Mouse (Mus musculus): ENCODE data around the gene Golt1a.

Golt1a gene

GRCm38 (mm10) chr1:133309652-133310267 is at the start of gene Golt1a:
Gene Golt1a, plus strand, starts transcription at chr1:133309800.
- no peak for DNase-seq (ENCODE audit: extremely low read depth, insufficient read length, low spot score)

DNA sequence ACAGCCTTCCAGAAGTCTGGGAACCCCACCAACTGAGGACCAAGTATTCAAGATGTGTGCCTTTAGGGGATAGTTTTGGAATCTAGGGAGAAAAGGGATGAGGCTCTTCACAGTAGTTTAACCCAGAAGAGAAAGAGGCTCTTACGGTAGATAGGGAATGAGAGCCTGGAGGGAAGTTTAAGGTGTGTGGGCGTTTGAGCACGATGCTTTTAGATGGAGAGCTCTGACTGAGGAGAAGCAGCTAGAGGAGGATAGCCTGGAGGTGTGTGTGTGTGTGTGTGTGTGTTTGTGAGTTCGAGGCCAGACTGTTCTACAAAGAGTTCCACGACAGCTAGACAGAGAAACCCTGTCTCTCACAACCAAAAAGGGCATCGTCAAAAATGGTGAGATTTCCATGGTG is 47.0 kb upstream of the Golt1a start:
- no peak for DNase-seq (ENCODE audit: extremely low read depth, insufficient read length, low spot score)

DNA sequence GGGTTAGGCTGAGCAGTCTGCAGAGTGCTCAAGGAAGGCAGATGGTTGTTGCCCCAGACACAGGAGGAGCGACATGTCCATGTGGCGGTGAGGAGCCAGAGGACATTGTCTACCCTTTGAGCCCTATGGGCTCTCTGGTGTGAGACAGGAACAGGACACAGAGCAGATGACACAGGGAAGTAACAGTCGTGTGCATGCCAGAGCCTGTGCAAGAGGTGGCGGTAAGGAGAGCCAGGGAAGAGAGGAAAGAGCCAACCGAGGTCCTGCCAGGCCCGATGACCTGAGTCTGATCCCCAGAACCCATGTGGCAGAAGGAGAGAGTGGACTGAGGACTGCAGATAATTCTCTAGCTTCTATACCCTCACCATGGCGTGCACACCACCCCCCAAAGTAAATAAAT is 46.5 kb upstream of the Golt1a start:
- DNase-seq (ENCODE audit: extremely low read depth, insufficient read length, low spot score), result no peak

GRCm38 (mm10) chr1:133264367-133264766 is 45.2 kb upstream of the Golt1a start:
- no peak for DNase-seq (ENCODE audit: extremely low read depth, insufficient read length, low spot score)

DNA sequence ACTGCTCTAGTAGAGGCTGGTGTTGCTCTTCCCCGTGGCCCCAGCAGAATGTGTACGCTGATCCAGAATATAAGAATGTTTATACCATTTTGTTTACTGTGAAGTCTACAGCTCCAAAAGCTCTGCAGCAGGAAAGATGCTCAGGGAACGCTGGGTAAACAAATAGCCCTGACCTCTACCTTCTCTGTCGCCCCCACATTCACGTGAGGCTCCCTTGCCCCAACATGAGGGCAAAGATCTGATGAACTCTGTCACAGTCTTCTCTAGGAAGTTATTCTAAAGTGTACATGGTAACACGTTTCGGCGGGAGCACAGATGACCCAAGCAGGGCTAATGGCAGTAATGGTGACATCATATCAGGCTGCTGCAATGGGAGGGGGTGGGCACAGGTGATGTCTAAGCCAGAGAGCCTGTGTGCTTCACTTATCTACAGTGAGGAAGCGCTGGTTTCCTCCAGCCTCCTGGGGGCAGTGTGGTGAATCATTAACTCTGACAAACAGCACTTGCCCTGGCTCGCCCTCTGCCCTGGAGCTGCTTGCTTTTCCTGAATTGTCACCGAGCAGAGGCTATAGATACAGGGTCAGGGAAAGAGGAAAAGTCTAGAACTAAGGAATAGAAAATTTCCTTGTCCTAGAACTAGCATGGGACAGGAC is 44.4 kb upstream of the Golt1a start:
- DNase-seq (ENCODE audit: extremely low read depth, insufficient read length, low spot score), result no peak

DNA sequence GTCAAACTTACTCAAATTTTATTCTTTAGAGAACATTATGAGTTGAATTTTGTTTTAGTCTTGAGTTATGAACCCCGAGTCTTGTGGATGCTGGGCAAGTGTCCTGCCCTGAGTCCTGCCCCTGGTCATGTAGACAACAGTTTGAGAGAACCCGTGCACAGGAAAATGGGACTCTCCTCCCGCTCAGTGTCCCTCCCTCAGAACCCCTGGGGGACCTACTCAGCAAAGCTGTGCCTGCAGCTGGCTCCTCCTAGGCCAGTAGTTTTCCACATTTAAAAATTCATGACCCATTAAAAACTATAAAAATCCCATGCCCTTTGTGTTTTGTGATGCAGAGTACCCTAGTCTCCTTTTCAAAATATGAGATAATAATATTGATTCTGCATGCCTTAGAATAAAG is 42.5 kb upstream of the Golt1a start:
- no peak for DNase-seq (ENCODE audit: extremely low read depth, insufficient read length, low spot score)

GRCm38 (mm10) chr1:133267813-133268492 is 41.6 kb upstream of the Golt1a start:
- DNase-seq (ENCODE audit: extremely low read depth, insufficient read length, low spot score), result no peak

DNA sequence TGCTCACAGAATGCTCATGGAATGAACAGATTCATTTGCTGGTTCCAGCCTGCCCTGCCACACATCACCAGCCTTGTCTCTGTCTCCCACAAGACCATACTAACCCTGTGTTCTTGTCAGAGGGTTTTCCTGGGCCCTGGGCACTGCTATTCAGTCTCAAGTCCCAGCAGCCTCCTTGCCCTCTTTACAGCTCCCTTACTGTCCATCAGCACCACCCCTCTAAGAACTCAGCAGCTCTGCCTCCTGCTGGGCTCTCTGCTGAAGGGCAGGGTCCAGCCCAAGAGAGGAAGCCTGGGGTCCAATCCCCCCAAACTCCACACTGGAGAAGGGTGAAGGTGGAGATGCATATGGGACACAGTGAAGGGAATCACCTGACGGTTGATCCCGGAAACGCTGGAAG is 41.1 kb upstream of the Golt1a start:
- DNase-seq (ENCODE audit: extremely low read depth, insufficient read length, low spot score), result no peak

DNA sequence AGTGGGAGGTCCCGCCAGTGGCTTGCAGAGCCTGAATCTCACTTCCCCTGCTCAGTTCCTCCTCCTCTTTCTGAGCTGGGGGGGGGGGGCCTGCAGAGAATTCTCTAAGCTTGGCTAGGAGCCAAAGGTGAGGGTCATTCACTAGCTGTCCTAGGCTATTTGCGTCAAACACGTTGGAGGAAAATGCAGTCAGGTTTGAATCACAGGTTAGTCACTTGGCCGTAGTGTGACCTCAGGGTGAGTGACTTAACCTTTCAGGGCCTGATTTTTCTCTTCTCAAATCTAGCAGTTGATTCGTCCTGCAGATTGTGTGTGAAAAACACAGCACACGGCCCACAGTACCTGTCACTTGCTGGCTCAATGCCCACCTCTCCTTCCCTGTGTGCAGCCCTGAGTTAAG is 39.3 kb upstream of the Golt1a start:
- DNase-seq (ENCODE audit: extremely low read depth, insufficient read length, low spot score), result no peak

DNA sequence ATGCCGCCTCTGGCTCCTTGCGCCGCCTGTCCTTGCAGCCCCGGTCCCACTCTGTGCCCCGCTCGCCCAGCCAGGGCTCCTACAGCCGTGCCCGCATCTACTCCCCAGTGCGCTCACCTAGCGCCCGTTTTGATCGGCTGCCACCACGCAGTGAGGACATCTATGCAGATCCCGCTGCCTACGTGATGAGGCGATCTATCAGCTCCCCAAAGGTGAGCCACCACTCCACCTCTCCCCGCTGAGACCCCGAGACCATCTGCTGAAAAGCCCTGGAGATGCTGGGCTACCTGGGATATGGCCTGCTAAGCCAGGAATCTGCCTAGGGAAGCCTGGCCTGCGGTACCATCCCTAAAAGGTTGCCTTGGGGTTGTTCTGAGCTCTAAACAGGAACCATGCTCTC is 35.4 kb upstream of the Golt1a start:
- DNase-seq (ENCODE audit: extremely low read depth, insufficient read length, low spot score), result no peak

- no peak for DNase-seq (ENCODE audit: extremely low read depth, insufficient read length, low spot score)
Measured at GRCm38 (mm10) chr1:133276983-133277382, 32.6 kb upstream of the Golt1a start.

- no peak for DNase-seq (ENCODE audit: extremely low read depth, insufficient read length, low spot score)
Measured at GRCm38 (mm10) chr1:133278539-133278938, 31.1 kb upstream of the Golt1a start.

DNA sequence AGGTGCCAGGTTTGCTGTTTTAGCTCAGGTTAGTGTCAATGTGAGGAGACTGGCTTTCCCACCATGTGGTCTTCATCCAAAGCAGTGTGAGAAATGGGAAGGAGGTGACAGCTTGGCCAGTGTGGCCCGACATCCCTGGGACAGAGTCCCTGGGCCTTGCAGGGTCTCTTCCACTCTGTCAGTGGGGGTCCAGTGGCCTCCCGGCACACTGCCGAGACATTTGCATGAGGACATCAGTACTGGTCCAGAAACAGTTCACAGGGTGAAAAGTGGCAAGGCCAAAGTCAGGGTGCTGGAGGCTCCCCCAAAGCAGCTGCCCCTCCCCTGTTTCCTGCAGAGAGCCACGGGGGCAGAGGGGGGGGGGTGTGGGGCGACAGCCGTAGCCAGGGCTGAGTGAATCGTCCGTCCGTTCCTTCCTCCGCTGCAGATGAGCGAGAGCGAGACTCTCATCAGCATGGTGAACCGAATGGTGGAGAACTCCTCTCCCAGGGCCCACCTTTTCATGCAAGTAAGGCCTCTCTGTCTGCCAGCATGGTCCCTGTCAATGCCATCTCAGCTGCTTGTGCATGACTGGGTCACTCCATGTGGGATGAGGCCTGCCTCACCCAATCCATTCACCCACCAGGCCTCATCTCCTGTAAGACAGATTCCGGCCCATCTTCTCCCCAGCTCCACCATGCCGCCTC is 30.5 kb upstream of the Golt1a start:
- no peak for DNase-seq (ENCODE audit: extremely low read depth, insufficient read length, low spot score)

- no peak for DNase-seq (ENCODE audit: extremely low read depth, insufficient read length, low spot score)
Measured at GRCm38 (mm10) chr1:133279632-133280093, 29.9 kb upstream of the Golt1a start.

GRCm38 (mm10) chr1:133280537-133280936 is 29.1 kb upstream of the Golt1a start:
- DNase-seq (ENCODE audit: extremely low read depth, insufficient read length, low spot score), result no peak

- no peak for DNase-seq (ENCODE audit: extremely low read depth, insufficient read length, low spot score)
Measured at GRCm38 (mm10) chr1:133285907-133286306, 23.7 kb upstream of the Golt1a start.

DNA sequence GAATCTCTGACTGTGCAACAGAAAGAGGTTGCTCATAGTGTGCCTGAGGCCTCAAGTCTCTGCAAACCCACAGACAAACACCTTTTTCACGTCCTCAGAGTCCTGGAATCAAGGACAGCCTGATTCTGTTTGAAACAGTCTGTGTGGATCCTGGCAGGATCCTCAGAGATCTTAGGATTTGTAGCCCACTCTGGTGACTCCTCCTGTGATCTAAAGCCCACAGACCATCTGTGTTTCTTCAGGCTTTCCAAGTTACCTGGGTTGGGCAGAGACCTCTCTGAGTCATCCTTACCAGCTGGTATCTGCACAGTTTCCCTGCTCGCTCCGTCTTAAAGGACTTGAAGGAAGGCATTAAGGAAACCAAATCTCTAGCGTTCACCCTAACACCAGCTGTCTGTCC is 22.5 kb upstream of the Golt1a start:
- no peak for DNase-seq (ENCODE audit: extremely low read depth, insufficient read length, low spot score)

DNA sequence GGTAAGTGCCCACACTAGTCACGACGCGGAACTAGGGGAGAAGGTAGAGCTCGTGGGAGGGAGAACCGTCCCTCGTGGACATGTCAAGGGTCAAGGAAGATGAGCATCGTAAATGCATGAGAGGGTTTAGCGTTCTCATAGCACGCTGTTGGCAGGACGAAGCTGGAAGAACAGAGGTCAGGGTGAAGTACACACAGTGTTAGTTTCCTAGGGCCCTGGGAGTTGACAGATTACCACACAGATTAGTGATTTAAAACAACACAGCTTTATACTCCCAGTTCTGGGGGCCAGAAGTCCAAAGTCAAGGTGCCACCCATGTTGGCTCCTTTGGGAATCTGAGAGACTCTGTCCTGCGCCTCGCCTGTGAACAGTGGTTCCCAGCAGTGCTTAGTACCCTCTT is 21.7 kb upstream of the Golt1a start:
- DNase-seq (ENCODE audit: extremely low read depth, insufficient read length, low spot score), result no peak

DNA sequence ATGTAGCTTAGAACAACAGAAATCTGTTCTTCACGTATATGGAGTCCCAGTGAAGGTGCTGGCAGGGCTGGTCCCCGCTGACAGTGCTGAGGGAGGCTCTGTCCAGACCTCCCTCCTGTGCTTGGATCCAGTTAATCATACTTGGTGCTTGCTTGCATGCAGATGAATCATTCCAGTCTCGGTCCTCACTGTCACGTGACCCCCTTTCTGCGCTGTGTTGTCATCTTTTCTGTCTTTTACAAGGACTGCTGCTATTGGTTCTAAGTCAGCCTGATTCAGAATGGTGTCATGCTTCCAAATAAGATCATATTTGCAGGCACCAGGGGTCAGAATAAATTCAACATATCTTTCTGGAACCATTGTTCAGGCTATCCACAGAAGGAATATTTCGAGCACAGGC is 17.7 kb upstream of the Golt1a start:
- no peak for DNase-seq (ENCODE audit: extremely low read depth, insufficient read length, low spot score)

DNA sequence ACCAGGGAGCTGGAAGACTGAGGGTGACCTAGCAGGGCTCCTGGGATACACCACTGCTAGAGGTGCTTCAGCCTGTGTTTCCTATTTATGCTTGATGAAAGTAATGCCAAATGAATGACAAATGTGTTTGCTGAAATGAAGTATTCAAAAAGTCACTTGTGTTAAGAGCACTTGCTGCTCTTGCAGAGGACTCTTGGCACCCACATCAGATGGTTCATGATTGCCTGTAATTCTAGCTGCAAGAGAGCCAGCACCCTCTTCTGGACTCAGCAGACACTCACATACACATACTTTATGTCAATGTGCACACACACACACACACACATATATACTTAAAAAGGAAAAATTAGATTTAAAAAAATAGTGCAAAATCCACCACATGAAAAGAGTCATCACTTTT is 17.0 kb upstream of the Golt1a start:
- DNase-seq (ENCODE audit: extremely low read depth, insufficient read length, low spot score), result no peak

DNA sequence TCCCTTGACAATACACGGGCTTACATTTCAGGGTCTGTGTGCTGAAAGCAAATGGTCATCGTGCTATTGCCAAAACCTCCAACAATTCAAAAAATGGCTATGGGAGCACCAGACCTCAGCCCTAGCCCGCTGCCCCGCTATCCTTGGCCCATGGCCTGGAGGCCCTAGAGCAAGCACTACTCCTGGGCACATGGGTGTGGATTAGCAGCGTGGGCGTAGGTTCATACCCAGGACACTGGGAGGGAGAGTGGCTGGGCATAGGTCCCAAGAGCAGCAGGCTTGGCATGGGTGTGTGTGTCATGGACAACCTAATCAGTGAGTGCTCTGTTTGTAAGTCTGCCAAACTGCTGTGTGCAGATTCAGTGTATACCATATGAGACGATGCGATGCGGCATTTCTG is 13.2 kb upstream of the Golt1a start:
- no peak for DNase-seq (ENCODE audit: extremely low read depth, insufficient read length, low spot score)

DNA sequence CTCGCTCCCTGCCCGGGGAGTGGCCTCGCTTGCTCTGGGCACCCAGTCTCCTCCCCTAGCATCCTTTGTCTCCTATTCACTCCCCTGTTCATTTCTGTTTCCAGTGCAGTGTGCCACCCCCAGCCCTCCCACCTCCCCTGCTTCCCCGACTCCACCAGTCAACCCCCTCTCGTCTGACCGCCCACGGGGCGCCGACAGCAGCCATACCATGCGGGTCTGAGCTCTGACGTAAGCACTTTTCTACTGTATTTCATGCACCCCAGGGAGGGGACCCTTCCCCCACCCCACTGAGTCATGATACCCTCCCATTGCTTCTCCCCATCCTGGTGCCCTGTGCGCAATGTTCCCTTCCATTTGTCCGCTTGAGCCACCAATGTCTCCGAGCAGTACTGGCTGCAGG is 10.8 kb upstream of the Golt1a start:
- no peak for DNase-seq (ENCODE audit: extremely low read depth, insufficient read length, low spot score)

Data from 3134 (cell line).